7 mouse cellular contexts compared by ENCODE assay signal in the genomic region with DNA sequence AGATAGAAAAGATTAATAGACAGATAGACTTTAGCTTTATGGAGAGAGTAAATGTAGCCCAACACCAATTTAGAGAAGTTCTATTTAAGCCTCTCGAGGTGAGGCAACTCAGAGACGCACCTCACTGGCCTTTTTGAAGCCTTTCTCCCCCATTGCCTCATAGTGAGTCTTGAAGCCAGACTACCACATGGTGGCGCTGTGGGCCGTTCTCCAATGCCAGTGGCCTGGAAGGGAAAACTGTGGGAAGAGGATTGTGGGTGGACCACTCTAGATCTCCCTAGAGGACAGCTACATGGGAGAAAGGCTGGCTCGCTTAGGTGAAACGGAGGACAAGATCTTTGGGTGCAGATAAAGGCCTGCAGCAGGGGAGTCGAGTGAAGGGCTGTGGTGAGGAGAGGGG.
DNase-seq lines count a peak whose midpoint lies in the region; ATAC-seq and TF ChIP-seq lines count a peak whose summit lies in the region.

No protein-coding gene starts in this region.

- H3K4me2 ChIP-seq in forebrain, embryonic 15.5 days (replicated peaks), result no peak overlapping the region

- no peak overlapping the region for H3K4me3 ChIP-seq in C2C12 (ENCODE audit: insufficient read depth, poor library complexity, severe bottlenecking)
- H3K4me3 ChIP-seq in forebrain, embryonic 15.5 days, result no peak overlapping the region

- no peak for TF ChIP-seq POLR2A in brain, embryonic 14.5 days (IDR thresholded peaks at IDR 0.05; ENCODE audit: borderline replicate concordance, extremely low read depth, insufficient read depth, insufficient read length, poor library complexity, severe bottlenecking)

- no peaks in the 10 kb centered on the region for H3K9me3 ChIP-seq in forebrain, embryonic 15.5 days

- 0 out of 2 replicates have a peak, but pooled peaks have one; percentile 30 for ATAC-seq in forebrain, embryonic 15.5 days (replicated peaks)

- no peaks in the 10 kb centered on the region for H3K79me3 ChIP-seq in C2C12 (ENCODE audit: low read depth)

- no peaks in the 10 kb centered on the region for H3K27me3 ChIP-seq in C2C12 (ENCODE audit: control insufficient read depth, insufficient read depth, insufficient read length)
- H3K27me3 ChIP-seq in forebrain, embryonic 15.5 days, result no peaks in the 10 kb centered on the region

- no peaks in the 10 kb centered on the region for H3K79me2 ChIP-seq in C2C12 (ENCODE audit: control insufficient read depth, insufficient read depth)

- peak; percentile 28 for DNase-seq in 416B (ENCODE audit: low read depth)
- peak; percentile 85 for DNase-seq in brain, embryonic 14.5 days (ENCODE audit: low read depth)
- DNase-seq in layer of hippocampus, adult 18-20 months (ENCODE audit: low spot score in 2 of 2), result peak; percentile 67 to 80
- DNase-seq in lung, postnatal 25 days (ENCODE audit: low spot score), result peak; percentile 45
- peak; percentile 37 to 77 for DNase-seq in spleen, postnatal 4 days (ENCODE audit: low spot score in 2 of 2)

- H3ac ChIP-seq in C2C12 (ENCODE audit: control insufficient read depth, insufficient read length, low read depth), result no peak overlapping the region

- 28% methylated on average over 7 of the region's 7 CpGs for WGBS in forebrain, embryonic 15.5 days

- peak; percentile 40 for TF ChIP-seq CTCF in C2C12 (IDR thresholded peaks at IDR 0.05; ENCODE audit: control insufficient read depth, insufficient read depth, insufficient read length)
- peak; percentile 92 for TF ChIP-seq CTCF in brain, embryonic 14.5 days (IDR thresholded peaks at IDR 0.05; ENCODE audit: borderline replicate concordance, extremely low read depth, insufficient read depth, insufficient read length)

- H3K36me3 ChIP-seq in C2C12 (ENCODE audit: control insufficient read depth, insufficient read depth), result no peaks in the 10 kb centered on the region
- H3K36me3 ChIP-seq in forebrain, embryonic 15.5 days, result no peaks in the 10 kb centered on the region

- peaks cover 30% of the 10 kb centered on the region for H3K4me1 ChIP-seq in forebrain, embryonic 15.5 days

- H3K9ac ChIP-seq in forebrain, embryonic 15.5 days (replicated peaks), result no peak overlapping the region

- no peak overlapping the region for H3K27ac ChIP-seq in forebrain, embryonic 15.5 days (replicated peaks)

TF ChIP-seq in C2C12, 6 proteins besides CTCF, POLR2A, EP300 and RAD21:
- no peak for TF ChIP-seq MYOD1 (IDR thresholded peaks at IDR 0.05; ENCODE audit: control insufficient read depth, insufficient read length, low read depth)
- TF ChIP-seq MYOG (IDR thresholded peaks at IDR 0.05; ENCODE audit: control insufficient read depth, extremely low read depth, insufficient read length), result no peak
- TF ChIP-seq CEBPB (IDR thresholded peaks at IDR 0.05; ENCODE audit: low read depth), result no peak
- TF ChIP-seq USF1 (IDR thresholded peaks at IDR 0.05; ENCODE audit: low read depth), result no peak
- no peak for TF ChIP-seq MAX (IDR thresholded peaks at IDR 0.05)
- TF ChIP-seq FOSL1 (IDR thresholded peaks at IDR 0.05; ENCODE audit: insufficient read depth, low read length, poor library complexity, severe bottlenecking), result no peak

Comparison
In these comparisons a context has a peak if more than half of its experiments do, and no peak if none do; other contexts are left out.
1. DNase-seq: peak in every context shown above with its lines; median percentile 85 in brain, embryonic 14.5 days; 74 in layer of hippocampus, adult 18-20 months; 57 in spleen, postnatal 4 days; 45 in lung, postnatal 25 days; 28 in 416B.